Mouse (Mus musculus) layer of hippocampus, adult 9-10 months (tissue): ENCODE data around the gene Steap4.
"Not testable (repeated sequence)": the region's sequence is repeated elsewhere in the genome, so short reads cannot be mapped to it uniquely, and the experiment has no call there.

Experiments
- DNase-seq: peaks from one replicate; pipeline ENCODE4 v3.0.0; 2022; ENCODE audit warnings: low spot score

The Steap4 gene

DNA sequence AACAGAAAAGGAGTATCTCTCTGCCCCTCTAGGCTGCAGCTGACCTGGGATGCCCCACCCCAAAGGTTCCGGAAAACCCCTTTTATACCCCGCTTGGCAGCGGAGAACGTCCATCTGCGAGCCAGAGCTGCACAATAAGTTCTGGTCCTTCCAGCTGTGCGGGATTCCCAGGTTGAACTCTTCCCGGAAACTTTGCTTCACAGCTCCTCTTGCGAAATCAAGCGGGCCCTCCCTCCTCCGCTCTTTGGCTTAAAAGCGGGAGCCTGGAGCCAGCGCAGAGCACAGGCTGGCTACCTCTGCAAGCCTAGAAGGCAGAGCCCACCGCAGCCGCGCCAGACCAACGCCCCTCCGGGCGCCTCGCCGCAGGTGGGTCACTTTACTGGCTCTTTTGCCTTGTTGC is at the start of gene Steap4:
TSS of gene Steap4 (plus strand) at position 282 of the 400 bp plus-strand sequence.
- DNase-seq = no peak

DNA sequence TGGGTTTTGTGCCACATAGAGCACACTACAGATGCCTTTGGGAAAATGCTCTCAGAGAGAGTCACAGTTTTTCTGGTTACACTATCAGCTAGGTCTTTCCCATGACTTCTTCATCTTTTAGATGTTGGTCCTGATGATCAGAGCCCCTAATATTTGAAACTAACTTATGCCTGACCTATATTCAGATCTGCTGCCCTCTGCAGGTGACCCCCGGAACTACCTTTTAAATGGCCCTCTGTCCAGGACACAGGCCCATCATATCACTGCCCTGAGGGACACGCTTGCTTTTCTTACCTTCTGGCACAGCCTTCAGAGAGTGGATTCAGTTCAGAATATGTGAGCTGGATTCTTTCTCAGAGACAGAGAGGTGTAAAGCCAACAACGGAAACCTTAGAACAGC is 48.3 kb upstream of the Steap4 start:
- DNase-seq = no peak

DNA sequence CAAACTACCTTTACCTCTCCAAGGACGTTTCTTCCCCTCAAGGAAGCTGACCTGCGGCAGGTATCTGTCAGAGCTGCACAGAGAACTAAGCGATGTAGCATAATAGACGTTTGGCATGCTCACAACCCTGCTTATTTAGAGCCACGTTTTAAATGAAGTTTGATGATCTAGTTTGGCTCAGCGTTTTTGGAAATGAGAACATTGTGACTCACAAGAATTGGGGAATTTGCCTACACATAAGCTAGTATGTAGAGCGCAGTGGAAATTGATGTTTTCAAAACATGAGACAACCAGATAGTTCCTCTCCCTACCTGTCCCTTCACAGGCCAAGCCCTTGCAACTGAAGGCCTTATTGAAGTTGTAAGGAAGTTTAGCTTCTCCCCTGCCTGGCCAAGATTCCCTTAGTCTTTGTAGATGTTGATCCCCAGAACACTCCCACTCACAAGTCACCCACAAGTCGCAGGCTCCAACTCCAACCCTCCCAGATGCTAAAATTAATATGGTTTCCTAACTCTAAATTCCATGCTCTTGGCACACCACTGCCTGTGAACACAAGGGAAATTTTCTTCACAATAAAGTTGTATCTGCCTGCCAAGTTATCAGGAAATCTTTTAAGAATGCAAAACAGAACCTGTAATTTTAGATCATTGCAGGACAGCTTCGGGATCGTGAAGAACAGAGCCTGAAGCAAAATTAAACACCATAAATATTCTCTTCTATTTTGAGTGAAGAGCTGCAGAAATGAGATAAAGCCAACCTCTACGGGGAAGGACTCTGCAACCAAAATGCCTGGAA is 42.6 kb upstream of the Steap4 start:
- no peak for DNase-seq

DNA sequence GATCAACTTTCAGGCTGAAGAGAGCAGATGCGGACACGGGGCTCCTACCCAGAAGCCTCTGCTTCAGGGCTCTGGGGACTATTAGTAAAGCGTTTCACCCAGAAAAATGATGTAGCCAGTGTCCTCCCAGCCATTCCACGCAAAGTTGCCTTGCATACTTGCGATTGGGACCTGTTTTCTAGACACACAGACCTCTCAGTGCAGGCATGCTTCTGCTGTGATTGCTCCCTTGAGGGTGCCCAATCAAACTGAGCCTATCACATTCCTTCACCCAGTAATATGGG is 42.0 kb upstream of the Steap4 start:
- no peak for DNase-seq

DNA sequence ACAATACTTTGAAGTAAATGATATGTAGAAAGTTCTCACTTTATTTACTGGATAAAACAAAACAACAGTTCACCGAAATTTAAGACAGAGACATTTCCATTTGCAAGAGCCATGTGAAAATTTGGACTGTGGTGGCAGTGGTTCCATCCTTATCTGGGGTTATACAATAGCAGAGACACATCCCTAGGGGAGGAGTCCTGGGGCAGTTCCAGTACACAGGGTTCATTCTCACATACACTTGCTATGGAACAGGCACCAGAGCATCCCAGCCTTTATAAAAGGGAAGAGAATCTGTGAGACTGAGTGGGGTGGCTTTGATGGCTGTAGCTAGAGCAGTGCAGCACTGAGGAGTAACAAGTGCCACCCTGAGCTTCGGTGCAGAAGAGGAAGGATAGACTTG is 40.6 kb upstream of the Steap4 start:
- no peak for DNase-seq

DNA sequence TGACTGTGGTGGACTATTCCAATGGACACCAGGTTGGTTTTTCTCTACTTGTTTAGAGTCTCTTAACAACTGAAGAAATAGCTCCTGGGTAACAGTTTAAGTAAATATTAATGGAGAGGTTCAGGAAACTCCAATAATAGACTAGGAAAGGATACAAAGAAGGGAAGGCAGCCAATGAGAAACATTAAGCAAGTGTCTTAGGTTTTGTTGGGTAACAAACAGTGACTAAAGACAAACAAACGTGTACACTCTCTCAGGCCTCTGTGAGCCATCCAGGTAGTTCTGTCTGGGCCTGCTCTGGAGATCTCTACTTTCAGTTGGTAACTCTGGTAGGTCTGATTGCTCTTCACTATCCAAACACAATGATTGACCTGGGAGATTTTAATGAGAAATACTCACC is 37.5 kb upstream of the Steap4 start:
- no peak for DNase-seq

DNA sequence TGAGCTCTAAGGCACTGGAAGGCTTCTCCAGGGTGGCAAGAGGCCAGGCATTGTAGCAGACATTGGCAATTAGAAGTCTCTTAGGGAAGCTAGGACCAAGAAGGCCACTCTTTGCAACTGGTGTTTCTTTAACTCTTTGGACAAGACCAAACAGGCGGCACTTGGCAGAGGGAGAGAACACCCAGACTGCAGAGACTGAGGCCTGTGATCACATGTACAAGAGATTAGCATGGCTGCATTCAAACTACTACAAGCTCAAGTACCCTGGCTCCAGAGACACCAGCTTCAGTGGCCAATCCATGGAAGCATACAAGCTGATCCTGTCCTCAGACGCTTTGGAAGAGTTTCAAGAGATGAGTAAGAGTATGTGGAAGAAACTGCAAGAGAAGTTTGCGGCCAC is 36.6 kb upstream of the Steap4 start:
- no peak for DNase-seq

DNA sequence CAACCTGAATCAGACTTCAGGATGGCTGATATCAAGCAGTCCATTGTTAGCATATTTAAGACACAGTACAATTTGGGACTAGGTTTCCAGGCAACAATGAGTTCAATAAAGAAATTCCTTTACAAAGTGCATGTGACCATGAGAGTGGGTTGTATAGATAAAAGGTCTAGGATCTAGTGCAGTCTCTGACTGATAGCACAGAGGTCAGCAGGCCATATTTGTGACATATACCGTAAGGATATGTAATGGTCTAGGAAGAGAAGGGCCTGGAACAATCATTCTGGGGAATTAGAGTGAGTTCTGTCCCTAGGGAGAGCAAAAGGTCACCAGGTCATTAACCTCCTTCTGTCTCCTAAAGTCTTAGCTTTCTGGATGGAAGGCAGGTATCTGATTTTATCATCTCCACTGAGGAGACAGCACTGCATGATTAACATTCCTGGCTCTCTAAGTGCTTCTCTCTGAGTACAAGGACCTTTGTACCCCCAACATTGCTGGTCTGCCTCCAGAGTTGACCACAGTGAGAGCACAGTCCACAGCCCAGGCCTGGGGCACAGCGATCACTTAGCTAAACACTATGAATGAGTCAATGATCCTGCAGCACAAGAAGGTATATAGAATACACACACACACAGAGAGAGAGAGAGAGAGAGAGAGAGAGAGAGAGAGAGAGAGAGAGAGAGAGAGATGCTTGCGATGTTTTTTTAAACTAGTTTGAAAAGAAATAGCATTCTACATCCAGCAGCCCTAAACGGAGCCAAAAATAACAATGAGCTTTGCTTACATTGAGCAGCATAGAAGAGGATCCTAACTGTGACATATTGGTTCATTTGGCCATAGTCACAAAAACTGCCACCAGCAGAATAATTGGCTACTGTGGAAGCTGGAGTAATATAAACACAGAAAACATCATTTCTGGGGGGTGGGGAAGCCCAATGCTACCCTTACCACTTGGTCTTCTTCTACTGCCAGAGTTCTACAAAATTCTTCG is 27.7 kb upstream of the Steap4 start:
- no peak for DNase-seq

DNA sequence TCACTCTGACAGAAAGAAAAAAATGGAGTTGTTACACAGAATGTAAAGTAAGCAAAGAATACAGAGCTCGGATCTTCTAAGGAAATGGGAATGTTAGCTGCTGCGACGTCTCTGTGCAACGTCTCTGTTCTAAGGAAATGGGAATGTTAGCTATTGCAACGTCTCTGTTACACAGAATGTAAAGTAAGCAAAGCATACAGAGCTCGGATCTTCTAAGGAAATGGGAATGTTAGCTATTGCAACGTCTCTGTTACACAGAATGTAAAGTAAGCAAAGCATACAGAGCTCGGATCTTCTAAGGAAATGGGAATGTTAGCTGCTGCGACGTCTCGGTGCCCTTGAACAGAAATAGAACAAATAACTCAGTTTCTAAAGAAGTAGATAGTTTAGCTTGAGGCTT is 26.8 kb upstream of the Steap4 start:
- DNase-seq = not testable (repeated sequence)

DNA sequence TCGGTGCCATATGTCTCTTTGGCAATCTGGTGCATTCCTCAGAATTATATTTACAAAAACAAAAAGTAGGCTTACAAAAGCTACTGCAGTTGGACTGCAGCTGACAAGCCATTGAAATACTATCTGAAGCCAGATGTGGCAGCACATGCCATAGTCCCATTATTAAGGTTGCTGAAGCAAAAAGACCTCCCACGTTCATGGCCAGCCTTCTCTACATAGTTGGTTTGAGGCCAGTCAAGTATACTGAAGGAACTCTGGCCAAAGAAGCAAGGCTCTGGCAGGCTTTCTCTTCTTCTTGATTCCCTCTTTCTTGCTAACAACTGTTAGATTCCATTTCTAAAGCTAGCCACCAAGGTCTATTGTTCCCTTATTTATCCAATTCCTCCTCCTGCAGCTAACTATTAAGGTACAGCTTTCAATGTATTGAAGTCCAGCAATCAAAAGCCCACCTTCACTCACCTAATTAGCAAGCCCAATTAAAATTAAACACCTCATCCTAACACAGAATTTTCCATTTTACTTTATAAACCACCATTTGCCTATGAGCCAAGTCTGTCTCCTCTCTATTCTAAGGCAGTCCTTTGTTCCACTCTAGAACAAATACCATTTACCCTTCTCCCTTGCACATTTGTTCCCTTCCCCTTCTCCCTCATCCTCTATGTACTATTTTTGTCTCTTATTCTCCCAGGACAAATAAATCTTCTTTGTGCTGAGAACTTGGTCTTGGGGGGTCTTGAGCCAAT is 26.2 kb upstream of the Steap4 start:
- no peak for DNase-seq

DNA sequence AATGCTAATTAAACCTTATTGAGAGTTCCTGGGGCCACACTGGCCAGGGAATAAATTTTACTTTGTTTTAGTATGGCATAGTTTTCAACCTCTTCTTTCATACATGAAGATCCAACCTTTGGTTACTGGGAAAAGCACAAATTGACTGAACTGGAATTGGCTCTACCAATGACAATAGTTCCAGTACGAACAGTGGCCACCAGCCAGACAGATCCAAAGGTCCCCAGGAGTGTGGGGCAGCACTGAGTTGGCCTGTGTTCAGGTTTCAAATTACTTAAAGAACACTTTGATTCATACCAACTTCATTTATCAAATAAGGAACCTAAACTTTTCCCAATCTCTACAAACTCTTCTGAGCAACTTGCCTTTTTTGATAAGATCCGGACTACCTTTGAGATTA is 5.4 kb upstream of the Steap4 start:
- DNase-seq = no peak

DNA sequence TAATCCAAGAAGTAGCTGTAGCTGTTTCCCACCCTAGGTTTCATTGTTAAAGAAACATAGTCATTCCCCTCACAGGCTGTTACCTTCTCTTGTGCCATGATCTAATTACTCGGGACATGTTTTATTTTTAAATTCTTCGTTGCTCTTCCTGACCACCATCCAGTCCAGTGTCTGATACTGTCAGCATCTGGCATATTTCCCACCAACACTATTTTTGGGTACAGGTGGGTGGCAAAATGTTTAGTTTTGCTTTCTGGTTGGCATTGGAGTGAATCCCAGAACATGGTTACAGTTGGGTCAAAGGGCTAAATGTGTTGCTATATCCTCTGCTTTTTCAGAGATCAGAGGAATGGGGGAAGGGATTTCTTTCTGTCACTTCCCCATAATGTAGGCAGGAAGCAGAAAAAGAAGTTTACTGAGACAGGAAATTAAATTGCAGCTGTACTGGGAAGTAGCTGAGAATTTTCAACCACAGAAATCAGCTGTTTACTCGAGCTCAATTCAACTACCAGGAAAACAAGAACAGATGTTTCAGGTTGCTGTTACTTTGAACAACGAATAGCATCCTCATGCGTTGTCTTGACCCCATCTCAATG is 4.8 kb upstream of the Steap4 start:
- DNase-seq = no peak

DNA sequence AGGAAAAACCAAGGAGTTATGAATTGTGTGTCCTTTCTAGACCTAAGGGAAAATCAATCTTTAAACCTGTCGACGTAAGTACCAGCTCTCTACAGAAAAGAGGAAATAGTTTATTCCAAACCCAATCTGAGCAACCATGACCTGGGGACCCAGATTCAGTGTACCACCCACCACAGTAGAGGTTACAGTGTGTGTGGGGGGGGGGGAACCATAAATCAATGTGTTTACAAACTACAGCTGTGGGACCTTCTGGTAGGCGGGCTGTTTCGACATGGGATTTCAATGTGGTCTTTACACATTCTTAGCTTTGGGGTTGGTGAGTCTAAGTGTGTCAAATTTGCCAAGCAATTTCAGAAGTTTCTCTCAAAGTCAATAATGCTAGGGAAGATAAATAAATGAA is 2.2 kb upstream of the Steap4 start:
- no peak for DNase-seq

DNA sequence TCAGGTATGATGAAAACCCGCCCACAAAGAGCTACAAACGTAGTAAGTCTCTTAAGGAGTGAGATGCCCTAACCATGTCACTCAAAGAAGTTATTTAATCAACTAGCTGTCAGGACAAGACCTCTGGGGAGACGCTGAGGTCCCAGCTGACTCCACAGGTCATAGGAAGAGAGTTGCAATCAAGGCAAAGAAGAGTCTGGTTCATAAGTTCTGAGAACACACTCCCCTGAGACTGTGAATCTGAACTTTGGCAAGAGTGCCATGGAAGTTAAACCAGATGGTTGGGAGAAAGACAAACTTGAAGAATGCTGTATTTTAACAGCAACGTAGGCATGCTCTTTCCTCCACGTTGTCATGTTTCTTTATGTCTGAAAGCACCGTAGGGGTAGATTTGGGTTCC is 971 bp upstream of the Steap4 start:
- DNase-seq = no peak

DNA sequence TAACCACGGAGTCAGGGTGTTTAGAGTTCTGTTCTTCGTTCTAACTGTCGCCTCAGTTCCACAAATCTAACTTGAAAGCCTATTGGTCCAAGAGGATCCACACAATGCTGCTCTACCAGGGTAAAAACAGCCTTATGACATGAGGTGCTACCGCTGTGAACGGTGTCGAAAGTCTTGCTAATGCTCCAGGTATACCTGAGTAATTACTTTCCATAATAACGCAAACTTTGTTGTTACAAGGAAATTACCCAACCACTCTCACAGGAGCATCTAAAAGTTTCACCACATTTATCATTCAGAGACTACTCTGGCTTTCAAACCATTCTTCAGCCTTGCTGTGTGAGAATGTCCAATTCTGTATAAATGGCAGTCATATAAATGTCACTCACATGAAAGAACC is 856 bp downstream of the Steap4 start:
- no peak for DNase-seq

DNA sequence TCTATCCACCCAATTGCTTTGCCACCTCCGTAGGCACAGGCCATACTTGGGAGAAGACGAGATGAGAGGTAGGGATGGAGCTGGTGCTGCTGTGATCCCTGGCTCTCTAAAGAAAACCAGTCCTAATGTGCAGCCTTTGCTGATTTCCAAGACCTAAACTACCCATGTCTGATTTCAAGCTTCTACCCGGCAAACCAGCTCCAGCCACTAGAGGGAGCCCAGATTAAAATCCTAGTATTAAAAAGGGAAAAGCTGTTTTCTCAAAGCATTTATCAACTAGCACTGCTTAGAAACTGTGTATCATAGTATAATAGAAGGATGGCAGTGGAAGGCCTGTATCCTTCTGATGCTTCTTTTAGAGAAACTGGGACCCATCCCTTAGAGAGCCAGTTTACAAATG is 5.0 kb downstream of the Steap4 start:
- peak; percentile 55 for DNase-seq

DNA sequence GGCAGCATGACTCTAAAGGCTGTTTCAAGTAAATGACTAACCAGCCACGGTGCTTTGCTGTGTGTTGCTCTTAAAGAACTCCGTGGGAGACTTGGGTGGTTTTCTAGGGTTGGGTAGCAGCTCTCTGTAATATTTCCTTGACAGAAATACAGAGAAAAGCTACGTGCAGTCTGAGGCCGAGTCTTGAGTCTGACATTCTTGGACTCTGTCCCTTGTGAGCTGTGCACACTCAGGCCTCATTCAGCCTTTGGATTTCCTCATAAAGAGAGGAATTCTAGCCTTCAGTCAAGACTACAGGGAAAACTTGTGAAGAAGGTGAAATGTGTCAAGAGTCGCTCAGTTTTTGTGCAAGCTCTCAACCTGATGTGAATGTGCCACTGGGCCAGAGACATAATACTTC is 7.9 kb downstream of the Steap4 start:
- no peak for DNase-seq

DNA sequence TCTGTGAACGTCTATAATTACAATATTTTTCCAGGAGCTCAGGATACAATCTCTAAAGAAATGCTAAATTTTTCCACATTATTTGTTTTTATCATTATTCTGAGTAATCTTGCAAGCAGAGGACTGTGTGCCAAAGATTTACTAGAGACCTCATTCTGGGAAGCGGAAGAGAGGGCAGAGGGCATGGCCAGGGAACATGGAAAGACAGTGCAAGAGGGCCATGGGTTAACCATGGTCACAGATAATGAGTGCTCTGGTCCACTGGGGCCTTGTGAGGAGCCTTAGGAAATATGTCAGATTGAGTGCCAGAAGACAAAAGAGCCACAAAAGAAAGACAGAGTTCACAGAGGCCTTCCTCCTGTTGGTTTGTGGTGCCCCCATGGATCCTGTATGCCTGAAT is 12.0 kb downstream of the Steap4 start:
- DNase-seq = no peak

DNA sequence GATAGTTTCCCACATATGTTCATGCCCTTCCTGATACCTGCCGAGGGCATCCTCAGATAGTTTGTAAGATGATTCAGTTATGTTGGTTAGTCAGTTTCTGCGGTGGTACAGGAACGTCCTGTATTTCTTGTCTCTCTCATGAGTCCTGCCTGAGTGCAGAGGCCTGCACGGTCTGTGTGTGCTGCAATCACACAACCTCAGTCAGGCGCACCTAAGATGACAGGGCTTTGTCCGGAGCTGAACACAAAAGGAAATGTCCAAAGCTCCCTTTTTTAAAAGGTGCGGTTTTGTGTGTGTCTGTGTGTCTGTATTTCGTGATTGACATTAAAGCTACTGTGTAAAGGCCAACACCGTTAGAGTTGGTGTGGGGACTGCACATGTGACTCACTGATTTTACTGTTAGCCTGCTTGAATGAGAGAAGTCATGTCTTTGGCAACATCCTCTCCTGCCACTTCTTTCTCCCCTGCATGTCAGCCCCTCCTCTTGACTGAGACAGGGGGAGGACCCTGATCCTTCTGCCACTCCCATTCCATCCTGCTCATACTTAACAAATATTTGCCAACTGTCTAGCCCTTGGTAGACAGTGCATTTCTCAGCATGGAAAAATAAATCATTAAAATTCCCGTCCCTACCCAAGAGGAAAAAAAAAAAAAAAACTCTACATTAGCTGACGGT is 14.4 kb downstream of the Steap4 start:
- no peak for DNase-seq

DNA sequence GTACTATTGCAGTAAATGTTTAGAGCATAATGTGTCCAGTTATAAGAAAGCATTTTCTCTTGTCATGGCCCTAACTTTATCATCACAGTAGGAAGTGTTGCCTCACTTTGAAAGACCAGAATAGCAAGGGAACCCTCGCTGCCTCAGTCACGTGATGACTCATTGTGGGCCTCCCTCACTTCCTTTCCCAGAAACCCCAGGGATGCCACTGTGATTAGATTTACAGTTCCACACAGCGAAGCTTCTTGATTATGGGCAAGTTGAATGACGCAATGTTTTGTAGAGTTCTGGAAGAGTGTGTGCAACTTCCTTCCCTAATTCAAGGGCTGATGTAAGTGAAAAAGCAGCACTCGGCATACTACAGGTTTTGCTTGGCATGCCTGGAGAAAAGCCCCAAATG is 20.3 kb downstream of the Steap4 start:
- no peak for DNase-seq

DNA sequence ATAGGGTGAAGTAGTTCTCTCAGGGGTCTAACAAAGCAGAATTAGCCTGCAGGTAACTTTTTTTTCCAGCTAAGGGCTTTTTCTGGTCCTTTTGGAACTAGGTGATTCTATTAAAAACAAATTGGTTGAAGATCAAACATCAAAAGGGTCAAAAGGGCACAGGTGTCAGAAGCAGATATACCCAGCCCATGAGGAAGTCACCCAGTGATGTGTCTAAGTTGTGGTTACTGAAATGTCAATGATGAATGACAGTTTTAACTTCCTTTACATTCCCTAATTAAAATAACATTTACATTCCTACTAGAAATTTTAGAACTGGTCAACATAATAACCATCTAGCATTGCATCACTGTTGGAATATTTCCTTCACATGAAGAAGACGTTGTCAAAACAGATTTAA is 27.7 kb downstream of the Steap4 start:
- no peak for DNase-seq

DNA sequence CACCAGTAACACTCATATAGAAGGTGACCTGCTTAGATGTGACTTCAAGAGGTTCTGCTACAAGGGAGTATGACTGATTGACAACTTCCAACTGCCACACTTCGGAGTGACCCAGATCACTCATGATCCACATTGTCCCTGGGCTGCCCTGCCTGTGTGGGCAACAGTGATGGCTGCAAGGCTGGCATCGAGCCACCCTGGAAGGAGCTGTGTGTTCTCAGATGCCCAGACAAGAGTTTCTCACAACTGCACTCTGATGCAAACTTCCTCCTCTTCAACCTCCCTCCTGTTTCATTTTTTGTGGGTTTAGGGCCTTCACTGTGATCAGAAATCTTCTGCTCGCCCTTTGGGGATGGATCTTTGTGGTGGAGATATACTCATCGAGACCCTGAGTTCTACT is 28.2 kb downstream of the Steap4 start:
- DNase-seq = no peak
